Mouse (Mus musculus): ENCODE measurements around the gene Zfp292. TPM values are rescaled to one million over a fixed set of nuclear protein-coding genes. Genes with fewer than 3 reads are reported as not detected.

Gene Zfp292
- total and polyA plus RNA-seq, 3 experiments: 1.7 to 15.7 (median 14.0) TPM

DNA sequence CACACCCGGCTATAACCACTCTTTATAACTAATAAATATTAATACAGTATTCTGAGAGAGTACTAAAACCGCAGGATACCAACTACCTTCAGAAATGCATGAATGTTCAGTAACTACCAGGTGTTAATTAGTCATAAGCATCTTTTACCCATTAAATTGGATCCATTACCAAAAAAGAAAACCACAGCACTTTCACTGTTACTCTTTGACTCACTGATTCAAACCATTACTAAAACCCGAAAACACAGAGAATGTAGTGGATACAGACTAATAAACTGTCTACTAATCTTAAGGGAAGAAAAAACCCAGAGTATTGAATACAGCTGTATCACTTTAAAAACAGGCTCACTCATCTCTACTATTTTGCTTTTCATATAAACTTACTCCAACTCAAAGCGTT is 62.9 kb downstream of the Zfp292 start:
- intact Hi-C loops (cut with DNase I): loop anchor here (5.0 kb wide), 1 partner anchor 62 kb away; the partner anchor contains the start of gene Zfp292

GRCm38 (mm10) chr4:34801166-34802034 is 81.4 kb downstream of the Zfp292 start:
- H3K36me3 ChIP-seq (ENCODE audit: control insufficient read depth, insufficient read depth, low read length): no peaks in the 10 kb centered on the region; the same call in 1 of the 2 replicates
- intact Hi-C loops (cut with DNase I): no loop called here
- 84% methylated on average over 14 of the region's 14 CpGs for WGBS

More for the DNA sequence above, 62.9 kb downstream of the Zfp292 start:
- H3K27ac ChIP-seq: no peak overlapping the region
- H3K4me3 ChIP-seq: no peak overlapping the region
- no peaks in the 10 kb centered on the region for H3K27me3 ChIP-seq (ENCODE audit: control insufficient read depth, insufficient read depth, low read length)
- TF ChIP-seq CTCF (IDR thresholded peaks at IDR 0.05) (no peak), EP300 (IDR thresholded peaks at IDR 0.05; ENCODE audit: insufficient read depth, low read depth, low read length) (no peak), POLR2A (IDR thresholded peaks at IDR 0.05; ENCODE audit: insufficient read depth, low read depth, low read length) (no peak)
- peaks cover 3% of the 10 kb centered on the region for H3K79me2 ChIP-seq (replicated peaks; ENCODE audit: control insufficient read depth, insufficient read depth, low read length)
- H3K36me3 ChIP-seq (ENCODE audit: control insufficient read depth, insufficient read depth, low read length): peaks cover 1% of the 10 kb centered on the region; the same call in 1 of the 2 replicates
- DNase-seq: no peak
- H3K4me1 ChIP-seq (ENCODE audit: control insufficient read depth, insufficient read depth, low read length): peaks cover 2% of the 10 kb centered on the region; the same call in 1 of the 2 replicates
- H3K9ac ChIP-seq (ENCODE audit: low read depth, low read length): no peak overlapping the region
- WGBS: 95% methylated on average over 4 of the region's 4 CpGs

GRCm38 (mm10) chr4:34798005-34798404 is 84.8 kb downstream of the Zfp292 start:
- no peak for TF ChIP-seq EP300 (IDR thresholded peaks at IDR 0.05; ENCODE audit: insufficient read depth, low read depth, low read length)
- TF ChIP-seq POLR2A (IDR thresholded peaks at IDR 0.05; ENCODE audit: insufficient read depth, low read depth, low read length): no peak
- no peak for TF ChIP-seq CTCF (IDR thresholded peaks at IDR 0.05)
- no peaks in the 10 kb centered on the region for H3K36me3 ChIP-seq (ENCODE audit: control insufficient read depth, insufficient read depth, low read length)
- no peak overlapping the region for H3K4me3 ChIP-seq
- no peaks in the 10 kb centered on the region for H3K79me2 ChIP-seq (replicated peaks; ENCODE audit: control insufficient read depth, insufficient read depth, low read length)
- intact Hi-C loops (cut with DNase I): no loop called here
- H3K27me3 ChIP-seq (ENCODE audit: control insufficient read depth, insufficient read depth, low read length): no peaks in the 10 kb centered on the region
- DNase-seq: no peak
- H3K27ac ChIP-seq: no peak overlapping the region
- no peak overlapping the region for H3K9ac ChIP-seq (ENCODE audit: low read depth, low read length)
- H3K4me1 ChIP-seq (ENCODE audit: control insufficient read depth, insufficient read depth, low read length): no peaks in the 10 kb centered on the region
- WGBS: 77% methylated on average over 2 of the region's 2 CpGs

More at GRCm38 (mm10) chr4:34801166-34802034, 81.4 kb downstream of the Zfp292 start:
- no peak overlapping the region for H3K27ac ChIP-seq
- H3K4me1 ChIP-seq (ENCODE audit: control insufficient read depth, insufficient read depth, low read length): no peaks in the 10 kb centered on the region
- no peak overlapping the region for H3K9ac ChIP-seq (ENCODE audit: low read depth, low read length)
- DNase-seq: no peak
- H3K4me3 ChIP-seq: no peak overlapping the region
- no peak for TF ChIP-seq CTCF (IDR thresholded peaks at IDR 0.05)
- TF ChIP-seq POLR2A (IDR thresholded peaks at IDR 0.05; ENCODE audit: insufficient read depth, low read depth, low read length): no peak
- no peak for TF ChIP-seq EP300 (IDR thresholded peaks at IDR 0.05; ENCODE audit: insufficient read depth, low read depth, low read length)
- H3K27me3 ChIP-seq (ENCODE audit: control insufficient read depth, insufficient read depth, low read length): no peaks in the 10 kb centered on the region
- no peaks in the 10 kb centered on the region for H3K79me2 ChIP-seq (replicated peaks; ENCODE audit: control insufficient read depth, insufficient read depth, low read length)

DNA sequence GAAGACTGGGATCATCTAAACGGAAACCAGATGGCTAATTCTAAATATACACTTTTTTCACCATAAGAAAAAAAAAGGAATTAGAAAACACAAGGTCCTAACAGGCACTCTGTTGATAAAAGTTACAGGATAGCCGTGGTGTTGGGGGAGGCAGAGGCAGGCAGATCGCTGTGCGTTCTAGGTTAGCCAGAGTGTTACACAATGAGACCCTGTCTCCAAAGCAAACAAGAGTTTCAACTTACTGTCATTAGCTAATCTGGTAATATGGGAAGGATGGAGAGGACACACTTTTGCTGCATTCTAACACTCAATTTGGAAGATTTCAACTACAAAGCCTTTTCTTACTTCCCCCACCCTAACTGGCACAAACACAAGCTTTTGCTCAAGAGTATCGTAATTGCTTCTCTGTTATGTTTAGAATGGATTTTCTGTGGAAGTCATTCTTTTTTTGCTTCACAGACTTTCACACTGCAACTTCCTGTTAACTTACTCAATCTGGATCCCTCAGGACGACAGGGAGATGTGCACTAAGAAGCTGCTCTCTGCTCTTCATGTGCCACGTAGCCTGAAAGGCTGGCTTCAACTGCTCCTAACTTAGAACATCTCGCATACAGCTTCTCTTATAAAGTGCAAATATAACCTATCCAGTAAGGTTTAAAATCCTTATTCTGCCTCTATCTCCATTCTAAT is 85.3 kb downstream of the Zfp292 start:
- intact Hi-C loops (cut with DNase I): no loop called here
- no peak for TF ChIP-seq CTCF (IDR thresholded peaks at IDR 0.05)
- no peak for DNase-seq
- WGBS: 62% methylated on average over 8 of the region's 8 CpGs
- Histone ChIP-seq H3K4me3 (no peak overlapping the region), H3K9ac (ENCODE audit: low read depth, low read length) (no peak overlapping the region), H3K79me2 (replicated peaks; ENCODE audit: control insufficient read depth, insufficient read depth, low read length) (no peaks in the 10 kb centered on the region), H3K36me3 (ENCODE audit: control insufficient read depth, insufficient read depth, low read length) (no peaks in the 10 kb centered on the region), H3K4me1 (ENCODE audit: control insufficient read depth, insufficient read depth, low read length) (no peaks in the 10 kb centered on the region), H3K27me3 (ENCODE audit: control insufficient read depth, insufficient read depth, low read length) (no peaks in the 10 kb centered on the region), H3K27ac (no peak overlapping the region)

GRCm38 (mm10) chr4:34796294-34796693 is 86.5 kb downstream of the Zfp292 start:
- no peak overlapping the region for H3K9ac ChIP-seq (ENCODE audit: low read depth, low read length)
- H3K4me3 ChIP-seq: no peak overlapping the region
- no peaks in the 10 kb centered on the region for H3K4me1 ChIP-seq (ENCODE audit: control insufficient read depth, insufficient read depth, low read length)
- no peak overlapping the region for H3K27ac ChIP-seq
- intact Hi-C loops (cut with DNase I): no loop called here
- no peaks in the 10 kb centered on the region for H3K27me3 ChIP-seq (ENCODE audit: control insufficient read depth, insufficient read depth, low read length)
- H3K36me3 ChIP-seq (ENCODE audit: control insufficient read depth, insufficient read depth, low read length): no peaks in the 10 kb centered on the region
- 93% methylated on average over 5 of the region's 5 CpGs for WGBS
- no peaks in the 10 kb centered on the region for H3K79me2 ChIP-seq (replicated peaks; ENCODE audit: control insufficient read depth, insufficient read depth, low read length)
- DNase-seq: no peak
- no peak for TF ChIP-seq EP300 (IDR thresholded peaks at IDR 0.05; ENCODE audit: insufficient read depth, low read depth, low read length)
- TF ChIP-seq POLR2A (IDR thresholded peaks at IDR 0.05; ENCODE audit: insufficient read depth, low read depth, low read length): no peak
- TF ChIP-seq CTCF (IDR thresholded peaks at IDR 0.05): no peak

- 82% methylated on average over 3 of the region's 3 CpGs for WGBS
- no peaks in the 10 kb centered on the region for H3K79me2 ChIP-seq (replicated peaks; ENCODE audit: control insufficient read depth, insufficient read depth, low read length)
- intact Hi-C loops (cut with DNase I): no loop called here
- no peak overlapping the region for H3K27ac ChIP-seq
- no peaks in the 10 kb centered on the region for H3K27me3 ChIP-seq (ENCODE audit: control insufficient read depth, insufficient read depth, low read length)
- no peak overlapping the region for H3K9ac ChIP-seq (ENCODE audit: low read depth, low read length)
- H3K36me3 ChIP-seq (ENCODE audit: control insufficient read depth, insufficient read depth, low read length): no peaks in the 10 kb centered on the region
- TF ChIP-seq CTCF (IDR thresholded peaks at IDR 0.05) (no peak), EP300 (IDR thresholded peaks at IDR 0.05; ENCODE audit: insufficient read depth, low read depth, low read length) (no peak), POLR2A (IDR thresholded peaks at IDR 0.05; ENCODE audit: insufficient read depth, low read depth, low read length) (no peak)
- H3K4me1 ChIP-seq (ENCODE audit: control insufficient read depth, insufficient read depth, low read length): no peaks in the 10 kb centered on the region
- no peak for DNase-seq
- H3K4me3 ChIP-seq: no peak overlapping the region
These were observed 96.3 kb downstream of the Zfp292 start for GRCm38 (mm10) chr4:34786476-34786875.

Measured in heart, adult 2 months (tissue).